Mouse (Mus musculus) ES-Bruce4 (cell line): ENCODE measurements around the gene Klf5. TPM values are rescaled to one million over a fixed set of nuclear protein-coding genes. Genes with fewer than 3 reads are reported as not detected.

Source experiments
- H3K27ac ChIP-seq: 2 replicates; pipeline ENCODE4 v1.5.1; 2012; ENCODE audit warnings: low read length, inconsistent platforms; ENCODE audit not compliant: insufficient read depth
- H3K27me3 ChIP-seq: 2 replicates; pipeline ENCODE4 v1.6.1; 2012; ENCODE audit warnings: mild to moderate bottlenecking, low read length, inconsistent platforms; ENCODE audit not compliant: control insufficient read depth, poor library complexity, insufficient read depth, severe bottlenecking
- H3K36me3 ChIP-seq: 2 replicates; pipeline ENCODE4 v1.6.1; 2012; ENCODE audit warnings: inconsistent platforms, mild to moderate bottlenecking, low read length, moderate library complexity; ENCODE audit not compliant: control insufficient read depth, poor library complexity, insufficient read depth, severe bottlenecking
- H3K4me1 ChIP-seq: one replicate; pipeline ENCODE4 v1.8.1; 2011; ENCODE audit warnings: low read length; ENCODE audit not compliant: control insufficient read depth, insufficient read depth
- H3K4me3 ChIP-seq: 2 replicates; pipeline ENCODE4 v1.5.1; 2011; ENCODE audit warnings: low read depth, mild to moderate bottlenecking, low read length
- H3K9ac ChIP-seq: 2 replicates; pipeline ENCODE4 v1.6.1; 2012; ENCODE audit warnings: low read depth, mild to moderate bottlenecking, inconsistent platforms; ENCODE audit not compliant: poor library complexity, severe bottlenecking
- H3K9me3 ChIP-seq: replicated peaks from 2 replicates; pipeline ENCODE4 v1.6.1; 2012; ENCODE audit warnings: mild to moderate bottlenecking, low read length, inconsistent platforms; ENCODE audit not compliant: control insufficient read depth, poor library complexity, insufficient read depth, severe bottlenecking
- CTCF ChIP-seq: IDR thresholded peaks from one replicate; pipeline ENCODE4 v1.8.1; 2011; ENCODE audit warnings: low read depth, low read length
- EP300 ChIP-seq: IDR thresholded peaks from 2 replicates; pipeline ENCODE4 v1.6.1; 2011; ENCODE audit warnings: low read depth, low read length; ENCODE audit not compliant: insufficient read depth
- POLR2A ChIP-seq: IDR thresholded peaks from one replicate; pipeline ENCODE4 v1.8.1; 2011; ENCODE audit warnings: low read length; ENCODE audit not compliant: insufficient read depth
- polyA plus RNA-seq: library from polyadenylated mRNA; stranded (reverse); fragments of >200 nt; gene quantifications from 2 replicates; pipeline ENCODE4 v1.2.4, GENCODE M21; 2011; ENCODE audit warnings: low read depth; ENCODE audit not compliant: missing spikeins, insufficient read depth, insufficient read length

The Klf5 gene
- polyA plus RNA-seq, 1 experiment: 122 TPM

- Histone ChIP-seq H3K4me3 (no peak overlapping the region), H3K27me3 (no peaks in the 10 kb centered on the region)
- TF ChIP-seq EP300: no peak
These were observed 22.7 kb upstream of the Klf5 start for GRCm38 (mm10) chr14:99275827-99276226.

DNA sequence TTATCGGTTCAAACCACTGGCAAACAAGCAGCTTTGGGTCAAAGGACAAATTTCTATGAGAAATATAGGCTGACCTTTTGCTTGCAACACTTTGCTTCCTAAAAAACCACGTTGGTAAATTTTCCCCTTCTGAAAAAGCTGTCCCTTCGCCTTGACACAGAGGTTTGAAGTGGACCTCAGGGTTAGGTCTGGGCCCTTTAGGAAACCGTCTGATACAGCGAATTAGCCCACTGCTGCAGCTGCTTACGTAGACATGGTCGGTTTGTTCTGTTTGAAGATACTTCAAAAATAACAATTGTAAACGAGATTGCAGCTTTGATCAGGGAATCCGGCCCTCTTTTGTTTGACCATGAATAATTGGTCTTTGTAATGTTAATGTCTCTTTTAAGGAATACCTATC, 20.2 kb upstream of the Klf5 start:
- Histone ChIP-seq H3K36me3 (no peaks in the 10 kb centered on the region), H3K27ac (no peak overlapping the region), H3K4me3 (no peak overlapping the region), H3K9me3 (no peaks in the 10 kb centered on the region), H3K27me3 (no peaks in the 10 kb centered on the region; the same call in 1 of the 2 replicates), H3K4me1 (no peaks in the 10 kb centered on the region), H3K9ac (no peak overlapping the region)
- no peak for TF ChIP-seq EP300
- no peak for TF ChIP-seq CTCF
- no peak for TF ChIP-seq POLR2A

More at GRCm38 (mm10) chr14:99275827-99276226, 22.7 kb upstream of the Klf5 start:
- Histone ChIP-seq H3K4me1 (no peaks in the 10 kb centered on the region), H3K36me3 (no peaks in the 10 kb centered on the region), H3K9me3 (no peaks in the 10 kb centered on the region), H3K27ac (no peak overlapping the region), H3K9ac (no peak overlapping the region)

DNA sequence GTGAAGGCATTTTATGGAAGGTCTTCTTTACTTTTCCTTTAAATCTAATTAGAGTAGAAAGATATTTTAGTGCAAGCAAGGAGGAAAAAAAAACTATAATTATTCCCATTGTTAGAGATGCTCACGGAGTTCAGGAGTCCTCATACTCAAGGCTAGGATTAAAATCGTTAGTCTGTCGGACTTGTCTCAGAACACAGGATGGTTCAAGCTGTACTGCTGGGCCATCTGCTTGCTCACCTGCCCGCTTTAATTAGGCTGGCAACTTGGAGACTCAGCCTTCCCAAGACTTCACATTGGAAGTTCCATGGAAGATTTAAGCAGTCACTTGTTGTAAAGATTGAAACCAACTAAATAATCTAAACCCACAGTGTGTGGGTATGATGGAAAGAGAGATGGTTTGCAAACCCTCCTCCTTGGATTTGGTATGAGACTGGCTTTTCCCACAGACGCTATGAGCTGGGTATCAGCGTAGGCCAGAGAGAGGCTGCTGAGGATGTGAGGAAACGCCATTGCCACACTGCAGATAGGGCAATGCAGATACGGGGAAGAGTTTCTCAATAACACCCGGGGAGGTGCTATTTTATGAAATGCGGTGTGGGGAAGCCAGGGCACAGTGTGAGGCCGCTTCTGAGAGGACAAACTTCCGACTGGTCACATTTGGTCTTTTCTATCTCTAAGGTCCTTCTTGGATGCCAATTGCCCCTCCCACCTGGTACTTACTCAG, 19.6 kb upstream of the Klf5 start:
- H3K36me3 ChIP-seq: no peaks in the 10 kb centered on the region
- TF ChIP-seq CTCF: no peak
- no peak for TF ChIP-seq EP300
- no peak for TF ChIP-seq POLR2A
- no peak overlapping the region for H3K27ac ChIP-seq
- no peaks in the 10 kb centered on the region for H3K9me3 ChIP-seq
- no peaks in the 10 kb centered on the region; the same call in 1 of the 2 replicates for H3K27me3 ChIP-seq
- H3K4me3 ChIP-seq: no peak overlapping the region
- no peak overlapping the region for H3K9ac ChIP-seq
- no peaks in the 10 kb centered on the region for H3K4me1 ChIP-seq

GRCm38 (mm10) chr14:99280399-99280798, 18.1 kb upstream of the Klf5 start:
- no peak overlapping the region for H3K9ac ChIP-seq
- no peaks in the 10 kb centered on the region for H3K36me3 ChIP-seq
- TF ChIP-seq POLR2A (no peak), CTCF (no peak)
- H3K4me1 ChIP-seq: no peaks in the 10 kb centered on the region
- no peaks in the 10 kb centered on the region for H3K9me3 ChIP-seq
- H3K27me3 ChIP-seq: no peaks in the 10 kb centered on the region; the same call in 1 of the 2 replicates
- H3K27ac ChIP-seq: no peak overlapping the region
- H3K4me3 ChIP-seq: no peak overlapping the region

GRCm38 (mm10) chr14:99280825-99281433, 17.6 kb upstream of the Klf5 start:
- TF ChIP-seq EP300 (no peak), CTCF (no peak), POLR2A (no peak)
- H3K9ac ChIP-seq: no peak overlapping the region

GRCm38 (mm10) chr14:99285486-99285885, 13.0 kb upstream of the Klf5 start:
- H3K27me3 ChIP-seq: no peaks in the 10 kb centered on the region; the same call in 1 of the 2 replicates
- no peak overlapping the region for H3K9ac ChIP-seq
- no peaks in the 10 kb centered on the region for H3K9me3 ChIP-seq
- no peak overlapping the region for H3K27ac ChIP-seq
- no peaks in the 10 kb centered on the region for H3K4me1 ChIP-seq
- no peak for TF ChIP-seq POLR2A
- no peaks in the 10 kb centered on the region for H3K36me3 ChIP-seq
- no peak overlapping the region for H3K4me3 ChIP-seq

More at GRCm38 (mm10) chr14:99280825-99281433, 17.6 kb upstream of the Klf5 start:
- Histone ChIP-seq H3K4me3 (no peak overlapping the region), H3K36me3 (no peaks in the 10 kb centered on the region), H3K4me1 (no peaks in the 10 kb centered on the region), H3K27ac (no peak overlapping the region), H3K9me3 (no peaks in the 10 kb centered on the region), H3K27me3 (no peaks in the 10 kb centered on the region; the same call in 1 of the 2 replicates)
